Mouse (Mus musculus): ENCODE measurements around the gene Cacna1s. TPM values are rescaled to one million over a fixed set of nuclear protein-coding genes. Genes with fewer than 3 reads are reported as not detected.

The Cacna1s gene
- polyA plus RNA-seq, 1 experiment from 2014 or later, result not detected

DNA sequence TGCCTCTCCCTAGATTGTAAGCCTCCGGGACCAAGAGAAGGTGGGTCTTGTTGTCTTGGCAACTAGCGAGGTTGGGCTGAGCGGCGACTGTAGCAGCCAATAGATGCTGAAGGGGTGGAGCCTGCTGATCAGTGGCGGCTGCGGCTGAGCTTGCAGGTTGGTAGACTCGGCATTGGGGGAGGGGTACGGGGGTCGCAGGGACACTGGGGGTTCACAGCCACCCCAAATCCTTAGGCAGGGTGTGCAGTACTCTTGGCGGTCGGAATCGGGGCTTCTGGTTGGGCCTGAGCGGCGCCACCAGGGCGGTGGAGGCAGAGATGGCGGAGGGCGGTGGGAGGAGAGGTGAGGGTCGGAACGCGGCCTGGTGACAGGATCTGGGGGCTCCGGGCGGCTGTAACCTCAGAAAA lies 34.6 kb upstream of the Cacna1s start:
- 0% methylated on average over 22 of the region's 22 CpGs for WGBS

DNA sequence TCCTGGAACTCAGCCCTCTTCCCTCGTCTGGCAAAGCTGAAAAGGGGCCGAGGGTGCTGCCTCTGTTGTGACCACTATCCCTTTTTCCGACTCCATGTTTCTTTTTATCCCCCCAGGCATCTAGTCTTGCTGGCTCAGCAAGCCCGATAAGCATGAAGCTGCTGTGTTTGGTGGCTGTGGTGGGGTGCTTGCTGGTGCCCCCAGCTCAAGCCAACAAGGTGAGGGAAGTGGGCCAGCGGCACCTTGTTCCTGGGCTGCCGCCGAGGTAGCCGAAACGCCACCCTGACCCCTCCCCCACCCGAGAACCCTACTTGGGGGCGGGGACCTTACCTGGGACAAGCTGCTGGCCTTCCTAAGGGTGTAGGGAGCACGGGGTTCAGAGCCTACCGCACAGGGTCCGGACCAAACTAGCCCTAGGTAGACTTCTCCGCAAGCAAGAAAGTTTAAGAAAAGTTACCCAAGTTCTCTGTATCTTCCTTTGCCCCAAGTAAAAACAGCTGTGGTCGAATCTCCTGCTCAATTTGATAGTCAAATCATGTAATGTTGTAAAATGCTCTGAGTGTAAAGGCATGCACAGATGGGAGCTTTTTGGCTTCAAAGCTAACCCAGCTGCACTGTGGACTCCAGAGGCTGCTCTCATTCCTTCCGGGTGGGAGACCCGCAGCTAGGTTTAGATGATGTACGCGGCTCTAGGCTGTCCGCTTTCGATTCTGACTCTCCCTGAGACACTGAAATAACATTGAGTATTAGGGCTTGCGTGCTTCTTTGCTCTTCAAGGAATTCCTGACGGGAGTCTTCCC lies 34.0 kb upstream of the Cacna1s start:
- peak; percentile 49; the same call in 1 of the 2 replicates for ATAC-seq (ENCODE audit: insufficient number of reproducible peaks, insufficient read depth, low FRiP score, low read depth)
- 2% methylated on average over 24 of the region's 24 CpGs for WGBS
- no peaks in the 10 kb centered on the region for H3K9me3 ChIP-seq (ENCODE audit: control insufficient read depth, low read depth, low read length)

More for the DNA sequence above, 34.6 kb upstream of the Cacna1s start:
- no peaks in the 10 kb centered on the region for H3K9me3 ChIP-seq (ENCODE audit: control insufficient read depth, low read depth, low read length)
- peaks cover 4% of the 10 kb centered on the region; the same call in 1 of the 2 replicates for H3K4me1 ChIP-seq (ENCODE audit: control insufficient read depth, insufficient read depth, low read length)
- H3K27ac ChIP-seq (ENCODE audit: low read length), result peak overlapping the region; percentile 64; the same call in 1 of the 2 replicates
- H3K36me3 ChIP-seq (ENCODE audit: control insufficient read depth, insufficient read depth, low read length), result peaks cover 22% of the 10 kb centered on the region; the same call in 1 of the 2 replicates
- peak; percentile 98 for ATAC-seq (ENCODE audit: insufficient number of reproducible peaks, insufficient read depth, low FRiP score, low read depth)
- H3K4me3 ChIP-seq (ENCODE audit: low read depth, low read length), result peak overlapping the region; percentile 85
- peak overlapping the region; percentile 89 for H3K4me2 ChIP-seq (replicated peaks; ENCODE audit: low read depth, low read length)
- peak overlapping the region; percentile 81 for H3K9ac ChIP-seq (replicated peaks; ENCODE audit: low read depth, low read length)
- H3K27me3 ChIP-seq (ENCODE audit: control insufficient read depth, insufficient read depth, low read length), result no peaks in the 10 kb centered on the region

DNA sequence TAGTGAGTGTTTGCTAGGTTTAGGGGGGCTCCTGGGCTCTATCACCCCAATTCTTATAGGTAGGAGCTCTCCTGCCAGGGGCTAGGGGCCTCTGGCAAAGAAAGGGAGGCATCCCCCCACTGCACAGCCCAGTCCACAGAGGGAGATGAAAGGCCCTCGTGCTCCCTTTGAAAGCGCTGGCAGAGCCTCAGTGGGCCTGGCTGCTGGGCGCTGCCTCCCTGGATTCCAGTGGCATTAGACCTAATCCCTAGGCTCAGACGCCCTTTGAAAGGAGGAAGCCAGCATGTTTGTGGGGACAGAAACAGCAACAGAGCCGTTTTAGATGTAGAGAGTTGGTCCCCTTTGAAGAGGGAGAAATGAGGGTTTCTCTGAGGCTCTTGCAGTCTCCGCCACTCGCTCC lies 22.3 kb upstream of the Cacna1s start:
- Histone ChIP-seq H3K4me3 (ENCODE audit: low read depth, low read length) (no peak overlapping the region), H3K9me3 (ENCODE audit: control insufficient read depth, low read depth, low read length) (no peaks in the 10 kb centered on the region), H3K9ac (replicated peaks; ENCODE audit: low read depth, low read length) (no peak overlapping the region), H3K4me1 (ENCODE audit: control insufficient read depth, insufficient read depth, low read length) (no peaks in the 10 kb centered on the region), H3K4me2 (replicated peaks; ENCODE audit: low read depth, low read length) (no peak overlapping the region), H3K27ac (ENCODE audit: low read length) (no peak overlapping the region), H3K36me3 (ENCODE audit: control insufficient read depth, insufficient read depth, low read length) (peaks cover 87% of the 10 kb centered on the region), H3K27me3 (ENCODE audit: control insufficient read depth, insufficient read depth, low read length) (no peaks in the 10 kb centered on the region)
- ATAC-seq (ENCODE audit: insufficient number of reproducible peaks, insufficient read depth, low FRiP score, low read depth), result no peak
- 50% methylated on average over 7 of the region's 7 CpGs for WGBS

More for the DNA sequence above, 34.0 kb upstream of the Cacna1s start:
- H3K4me2 ChIP-seq (replicated peaks; ENCODE audit: low read depth, low read length), result peak overlapping the region; percentile 89
- H3K27ac ChIP-seq (ENCODE audit: low read length), result peak overlapping the region; percentile 64; the same call in 1 of the 2 replicates
- peak overlapping the region; percentile 85 for H3K4me3 ChIP-seq (ENCODE audit: low read depth, low read length)
- peaks cover 25% of the 10 kb centered on the region; the same call in 1 of the 2 replicates for H3K36me3 ChIP-seq (ENCODE audit: control insufficient read depth, insufficient read depth, low read length)
- H3K27me3 ChIP-seq (ENCODE audit: control insufficient read depth, insufficient read depth, low read length), result no peaks in the 10 kb centered on the region
- peaks cover 4% of the 10 kb centered on the region; the same call in 1 of the 2 replicates for H3K4me1 ChIP-seq (ENCODE audit: control insufficient read depth, insufficient read depth, low read length)
- H3K9ac ChIP-seq (replicated peaks; ENCODE audit: low read depth, low read length), result peak overlapping the region; percentile 81

DNA sequence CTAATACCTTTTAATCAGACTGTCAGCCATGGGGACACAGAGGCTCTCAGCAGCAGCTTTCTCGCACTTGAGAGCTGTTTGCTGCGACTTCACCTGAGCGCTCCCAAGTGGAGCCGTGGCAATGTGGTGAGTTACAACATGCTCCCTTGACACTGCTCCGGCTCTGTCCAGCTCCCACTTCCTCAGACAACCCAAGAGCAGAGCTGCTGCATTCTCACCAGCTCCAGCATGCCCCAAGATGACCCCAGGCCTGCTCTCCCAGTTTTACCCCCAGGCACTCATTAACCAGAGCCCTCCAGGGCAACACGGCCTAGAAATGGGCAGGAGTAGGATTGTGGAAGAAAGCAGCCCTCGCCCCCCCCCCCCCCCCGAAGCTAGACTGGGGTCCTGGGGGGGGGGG lies 20.9 kb upstream of the Cacna1s start:
- no peak overlapping the region for H3K27ac ChIP-seq (ENCODE audit: low read length)
- H3K27me3 ChIP-seq (ENCODE audit: control insufficient read depth, insufficient read depth, low read length), result no peaks in the 10 kb centered on the region
- no peaks in the 10 kb centered on the region for H3K4me1 ChIP-seq (ENCODE audit: control insufficient read depth, insufficient read depth, low read length)
- no peak overlapping the region for H3K4me2 ChIP-seq (replicated peaks; ENCODE audit: low read depth, low read length)
- peaks cover 74% of the 10 kb centered on the region for H3K36me3 ChIP-seq (ENCODE audit: control insufficient read depth, insufficient read depth, low read length)
- no peak overlapping the region for H3K4me3 ChIP-seq (ENCODE audit: low read depth, low read length)
- no peak for ATAC-seq (ENCODE audit: insufficient number of reproducible peaks, insufficient read depth, low FRiP score, low read depth)
- 77% methylated on average over 6 of the region's 8 CpGs for WGBS
- H3K9ac ChIP-seq (replicated peaks; ENCODE audit: low read depth, low read length), result no peak overlapping the region
- no peaks in the 10 kb centered on the region for H3K9me3 ChIP-seq (ENCODE audit: control insufficient read depth, low read depth, low read length)

DNA sequence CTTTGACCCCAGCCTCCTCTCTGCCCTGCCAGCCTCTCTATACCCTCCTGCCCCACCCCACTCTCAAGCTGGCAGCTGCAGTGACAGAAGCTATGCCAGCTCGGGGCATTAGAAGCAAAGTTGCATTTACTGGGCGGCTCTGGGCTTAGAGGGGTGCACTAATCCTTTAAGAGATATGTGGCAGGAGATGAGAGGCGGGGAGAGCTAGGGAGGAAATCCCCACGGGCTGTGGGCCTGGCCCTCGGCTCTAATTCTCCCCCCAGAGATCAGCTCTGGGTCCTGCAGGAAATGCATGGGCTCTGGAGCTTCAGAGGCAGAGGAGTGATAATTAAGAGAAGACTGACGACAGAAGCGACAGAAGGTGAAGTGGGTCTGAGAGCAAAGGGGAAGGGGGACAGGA lies 19.6 kb upstream of the Cacna1s start:
- no peak for ATAC-seq (ENCODE audit: insufficient number of reproducible peaks, insufficient read depth, low FRiP score, low read depth)

DNA sequence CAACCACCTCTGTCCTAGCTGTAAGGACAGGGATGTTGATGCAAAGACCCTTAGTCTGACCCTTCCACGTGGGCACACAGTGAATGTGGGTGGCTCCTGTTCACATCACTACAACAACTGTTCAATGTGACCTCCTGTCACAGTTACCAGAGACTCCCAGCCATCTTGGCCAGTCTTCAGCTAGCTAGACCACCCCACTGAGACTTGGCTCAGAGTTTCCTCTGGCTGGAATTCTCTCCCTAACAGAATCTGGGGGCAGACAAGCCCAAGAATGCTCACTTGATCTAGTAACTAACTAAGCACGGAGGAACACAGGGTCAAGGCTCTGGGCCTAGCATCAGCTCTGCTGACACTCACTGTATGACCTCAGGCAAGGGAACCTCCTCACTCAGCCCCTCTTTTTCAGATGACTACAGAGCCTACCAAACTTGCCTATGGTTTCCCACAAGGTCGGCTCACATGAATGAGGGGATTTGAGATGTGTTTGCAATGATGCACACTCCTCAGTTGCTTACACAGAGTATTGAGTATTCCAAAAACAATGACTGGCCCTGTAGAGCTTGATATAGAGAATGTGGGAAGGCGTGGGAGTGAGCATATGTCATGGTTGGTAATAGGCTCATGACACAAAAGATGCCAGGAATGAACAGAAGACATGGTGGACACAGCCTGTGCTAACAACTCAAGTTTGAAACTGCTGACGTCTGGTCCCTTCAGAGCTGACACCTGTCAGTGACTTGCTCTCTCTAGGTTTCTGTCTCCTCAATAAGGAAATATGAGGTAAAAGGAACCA lies 13.6 kb upstream of the Cacna1s start:
- ATAC-seq (ENCODE audit: insufficient number of reproducible peaks, insufficient read depth, low FRiP score, low read depth), result no peak
- Histone ChIP-seq H3K27me3 (ENCODE audit: control insufficient read depth, insufficient read depth, low read length) (no peaks in the 10 kb centered on the region), H3K4me2 (replicated peaks; ENCODE audit: low read depth, low read length) (no peak overlapping the region), H3K4me3 (ENCODE audit: low read depth, low read length) (no peak overlapping the region), H3K9ac (replicated peaks; ENCODE audit: low read depth, low read length) (no peak overlapping the region), H3K9me3 (ENCODE audit: control insufficient read depth, low read depth, low read length) (no peaks in the 10 kb centered on the region), H3K36me3 (ENCODE audit: control insufficient read depth, insufficient read depth, low read length) (peaks cover 12% of the 10 kb centered on the region), H3K4me1 (ENCODE audit: control insufficient read depth, insufficient read depth, low read length) (peaks cover 16% of the 10 kb centered on the region), H3K27ac (ENCODE audit: low read length) (no peak overlapping the region)
- 71% methylated on average over 5 of the region's 5 CpGs for WGBS

More for the DNA sequence above, 19.6 kb upstream of the Cacna1s start:
- H3K9ac ChIP-seq (replicated peaks; ENCODE audit: low read depth, low read length), result no peak overlapping the region
- H3K4me1 ChIP-seq (ENCODE audit: control insufficient read depth, insufficient read depth, low read length), result no peaks in the 10 kb centered on the region
- no peak overlapping the region for H3K4me2 ChIP-seq (replicated peaks; ENCODE audit: low read depth, low read length)
- H3K9me3 ChIP-seq (ENCODE audit: control insufficient read depth, low read depth, low read length), result no peaks in the 10 kb centered on the region
- H3K36me3 ChIP-seq (ENCODE audit: control insufficient read depth, insufficient read depth, low read length), result peaks cover 62% of the 10 kb centered on the region
- 58% methylated on average over 7 of the region's 7 CpGs for WGBS
- no peaks in the 10 kb centered on the region for H3K27me3 ChIP-seq (ENCODE audit: control insufficient read depth, insufficient read depth, low read length)
- no peak overlapping the region for H3K4me3 ChIP-seq (ENCODE audit: low read depth, low read length)
- H3K27ac ChIP-seq (ENCODE audit: low read length), result no peak overlapping the region

DNA sequence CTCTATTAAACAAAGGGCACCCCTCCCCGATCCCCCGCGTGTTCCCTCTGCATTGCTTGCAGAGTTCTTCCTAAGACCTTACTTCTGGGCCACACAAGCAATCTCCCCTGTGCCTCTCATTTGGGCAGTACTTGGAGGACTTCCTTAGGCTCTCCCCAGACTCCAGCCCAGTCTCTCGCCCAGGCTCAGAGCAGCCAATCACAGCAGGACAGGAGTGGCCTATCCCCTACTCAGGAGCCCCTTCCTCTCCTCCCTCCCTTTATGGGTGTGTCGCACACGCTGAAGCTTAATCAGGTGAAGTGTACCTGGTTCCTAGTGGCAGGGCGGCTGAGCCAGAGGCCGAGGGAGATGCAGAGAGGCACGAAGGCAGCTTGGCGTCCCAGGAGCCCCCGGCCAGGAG lies 12.1 kb upstream of the Cacna1s start:
- WGBS, result 17% methylated on average over 11 of the region's 11 CpGs
- Histone ChIP-seq H3K9ac (replicated peaks; ENCODE audit: low read depth, low read length) (no peak overlapping the region), H3K9me3 (ENCODE audit: control insufficient read depth, low read depth, low read length) (no peaks in the 10 kb centered on the region), H3K4me1 (ENCODE audit: control insufficient read depth, insufficient read depth, low read length) (peaks cover 16% of the 10 kb centered on the region), H3K4me2 (replicated peaks; ENCODE audit: low read depth, low read length) (peak overlapping the region; percentile 27; the same call in 1 of the 2 replicates), H3K36me3 (ENCODE audit: control insufficient read depth, insufficient read depth, low read length) (peaks cover 3% of the 10 kb centered on the region; the same call in 1 of the 2 replicates), H3K27ac (ENCODE audit: low read length) (no peak overlapping the region), H3K4me3 (ENCODE audit: low read depth, low read length) (no peak overlapping the region), H3K27me3 (ENCODE audit: control insufficient read depth, insufficient read depth, low read length) (no peaks in the 10 kb centered on the region)
- peak; percentile 87 for ATAC-seq (ENCODE audit: insufficient number of reproducible peaks, insufficient read depth, low FRiP score, low read depth)

DNA sequence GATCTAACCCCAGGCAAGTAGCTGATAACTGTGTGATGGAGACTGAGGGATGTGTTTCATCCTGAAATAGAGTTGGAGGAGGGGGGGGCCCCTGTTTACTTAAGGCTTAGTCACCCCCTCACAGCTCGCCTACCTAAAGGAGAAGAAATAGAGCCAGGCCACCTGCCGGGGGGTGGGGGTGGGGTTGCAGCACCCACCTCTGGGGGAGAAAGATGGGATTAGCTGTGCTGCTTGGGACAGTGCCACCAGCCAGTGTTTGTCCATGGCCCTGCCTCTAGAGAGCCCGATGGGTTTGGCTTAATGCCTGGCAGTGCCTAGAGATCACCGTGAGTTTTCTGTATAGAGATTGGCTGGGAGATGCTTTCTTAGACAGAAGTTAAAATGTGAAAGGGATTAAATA lies 11.7 kb upstream of the Cacna1s start:
- no peak overlapping the region for H3K9ac ChIP-seq (replicated peaks; ENCODE audit: low read depth, low read length)
- no peaks in the 10 kb centered on the region for H3K9me3 ChIP-seq (ENCODE audit: control insufficient read depth, low read depth, low read length)
- ATAC-seq (ENCODE audit: insufficient number of reproducible peaks, insufficient read depth, low FRiP score, low read depth), result peak; percentile 47
- peaks cover under 1% of the 10 kb centered on the region; the same call in 1 of the 2 replicates for H3K36me3 ChIP-seq (ENCODE audit: control insufficient read depth, insufficient read depth, low read length)
- H3K4me1 ChIP-seq (ENCODE audit: control insufficient read depth, insufficient read depth, low read length), result peaks cover 16% of the 10 kb centered on the region
- H3K4me3 ChIP-seq (ENCODE audit: low read depth, low read length), result no peak overlapping the region
- no peaks in the 10 kb centered on the region for H3K27me3 ChIP-seq (ENCODE audit: control insufficient read depth, insufficient read depth, low read length)
- H3K4me2 ChIP-seq (replicated peaks; ENCODE audit: low read depth, low read length), result peak overlapping the region; percentile 27; the same call in 1 of the 2 replicates
- no peak overlapping the region; the same call in 1 of the 2 replicates for H3K27ac ChIP-seq (ENCODE audit: low read length)
- WGBS, result 15% methylated on average over 4 of the region's 4 CpGs

Measured in stomach, embryonic 14.5 days (tissue).